Mouse (Mus musculus) limb, embryonic 15.5 days (tissue): ENCODE measurements at regions not wholly inside any gene's neighbourhood (a gene's known extent, or its start where the extent isn't known, plus 50 kb on each side); places are given as distances from the start of the nearest gene placed in this dataset.

Experiments
- ATAC-seq: fragments of 200-750 bp; cut with Nextera tagmentation; 2 replicates; pipeline ENCODE4 v1.8.0; 2017; ENCODE audit warnings: low read depth, moderate TSS enrichment; ENCODE audit not compliant: insufficient number of reproducible peaks, low FRiP score, low TSS enrichment
- H3K27ac ChIP-seq: fragments of 300-500 bp; sonication (generic); 2 replicates; pipeline ENCODE4 v1.5.1; 2015; ENCODE audit warnings: moderate library complexity, mild to moderate bottlenecking, inconsistent platforms
- H3K27me3 ChIP-seq: fragments of 300-500 bp; sonication (generic); 2 replicates; pipeline ENCODE4 v1.6.1; 2015; ENCODE audit warnings: inconsistent platforms
- H3K36me3 ChIP-seq: fragments of 300-500 bp; sonication (generic); 2 replicates; pipeline ENCODE4 v1.6.1; 2015; ENCODE audit warnings: inconsistent platforms
- H3K4me1 ChIP-seq: fragments of 300-500 bp; sonication (generic); 2 replicates; pipeline ENCODE4 v1.6.1; 2015; ENCODE audit warnings: inconsistent platforms
- H3K4me2 ChIP-seq: fragments of 300-500 bp; sonication (generic); 2 replicates; pipeline ENCODE4 v1.6.1; 2015; ENCODE audit warnings: mild to moderate bottlenecking, inconsistent platforms
- H3K4me3 ChIP-seq: fragments of 300-500 bp; sonication (generic); 2 replicates; pipeline ENCODE4 v1.5.1; 2015; ENCODE audit warnings: mild to moderate bottlenecking, inconsistent platforms
- H3K9ac ChIP-seq: fragments of 300-500 bp; sonication (generic); 2 replicates; pipeline ENCODE4 v1.6.1; 2015; ENCODE audit warnings: inconsistent platforms
- H3K9me3 ChIP-seq: fragments of 300-500 bp; sonication (generic); 2 replicates; pipeline ENCODE4 v1.6.1; 2016; ENCODE audit warnings: inconsistent platforms
- WGBS: fragments of 180-500 bp; shearing (Covaris S2); methylation state at CpG from one replicate; pipeline ENCODE4 v1.1.7; 2015; 5-methylcytosine and 5-hydroxymethylcytosine counted together

- no peak for ATAC-seq
- Histone ChIP-seq H3K27ac (no peak overlapping the region), H3K9ac (no peak overlapping the region), H3K9me3 (no peaks in the 10 kb centered on the region), H3K4me2 (no peak overlapping the region), H3K4me3 (no peak overlapping the region), H3K4me1 (no peaks in the 10 kb centered on the region; the same call in 1 of the 2 replicates), H3K36me3 (no peaks in the 10 kb centered on the region), H3K27me3 (no peaks in the 10 kb centered on the region)
- 16% methylated on average over 9 of the region's 9 CpGs for WGBS
These were observed 200.9 kb upstream of the Tll1 start for GRCm38 (mm10) chr8:64406775-64407490.

- Histone ChIP-seq H3K4me2 (no peak overlapping the region), H3K9me3 (no peaks in the 10 kb centered on the region), H3K4me3 (no peak overlapping the region), H3K4me1 (no peaks in the 10 kb centered on the region), H3K27me3 (no peaks in the 10 kb centered on the region), H3K27ac (no peak overlapping the region), H3K9ac (no peak overlapping the region), H3K36me3 (no peaks in the 10 kb centered on the region)
- 72% methylated on average over 3 of the region's 3 CpGs for WGBS
- ATAC-seq = no peak
These were observed 193.5 kb upstream of the Tll1 start for GRCm38 (mm10) chr8:64399554-64399953.

GRCm38 (mm10) chr8:64397876-64398275 lies 191.8 kb upstream of the Tll1 start:
- no peaks in the 10 kb centered on the region for H3K27me3 ChIP-seq
- H3K27ac ChIP-seq = no peak overlapping the region
- H3K9ac ChIP-seq = no peak overlapping the region
- no peaks in the 10 kb centered on the region for H3K4me1 ChIP-seq
- no peak for ATAC-seq
- 45% methylated on average over 4 of the region's 4 CpGs for WGBS
- no peak overlapping the region for H3K4me2 ChIP-seq
- no peak overlapping the region for H3K4me3 ChIP-seq
- no peaks in the 10 kb centered on the region for H3K36me3 ChIP-seq
- no peaks in the 10 kb centered on the region for H3K9me3 ChIP-seq

GRCm38 (mm10) chr8:64395816-64396215 lies 189.7 kb upstream of the Tll1 start:
- no peaks in the 10 kb centered on the region for H3K4me1 ChIP-seq
- H3K4me2 ChIP-seq = no peak overlapping the region
- no peak overlapping the region for H3K9ac ChIP-seq
- no peaks in the 10 kb centered on the region for H3K36me3 ChIP-seq
- H3K4me3 ChIP-seq = no peak overlapping the region
- H3K27me3 ChIP-seq = no peaks in the 10 kb centered on the region
- WGBS = 88% methylated on average over 5 of the region's 5 CpGs
- H3K27ac ChIP-seq = no peak overlapping the region
- no peak for ATAC-seq
- H3K9me3 ChIP-seq = no peaks in the 10 kb centered on the region

- 24% methylated on average over 5 of the region's 5 CpGs for WGBS
- no peaks in the 10 kb centered on the region for H3K27me3 ChIP-seq
- no peak overlapping the region for H3K4me3 ChIP-seq
- no peaks in the 10 kb centered on the region for H3K9me3 ChIP-seq
- no peak overlapping the region for H3K27ac ChIP-seq
- H3K4me2 ChIP-seq = no peak overlapping the region
- H3K36me3 ChIP-seq = no peaks in the 10 kb centered on the region
- no peak for ATAC-seq
- no peaks in the 10 kb centered on the region for H3K4me1 ChIP-seq
- no peak overlapping the region for H3K9ac ChIP-seq
These were observed 183.4 kb upstream of the Tll1 start for GRCm38 (mm10) chr8:64389488-64389887.

GRCm38 (mm10) chr8:64388299-64388698 lies 182.2 kb upstream of the Tll1 start:
- no peaks in the 10 kb centered on the region for H3K27me3 ChIP-seq
- no peak overlapping the region for H3K4me2 ChIP-seq
- H3K27ac ChIP-seq = no peak overlapping the region
- no peaks in the 10 kb centered on the region for H3K36me3 ChIP-seq
- ATAC-seq = no peak
- no peak overlapping the region for H3K9ac ChIP-seq
- no peak overlapping the region for H3K4me3 ChIP-seq
- H3K4me1 ChIP-seq = no peaks in the 10 kb centered on the region
- WGBS = 75% methylated on average over 2 of the region's 2 CpGs
- no peaks in the 10 kb centered on the region for H3K9me3 ChIP-seq

GRCm38 (mm10) chr8:64379732-64380349 lies 173.8 kb upstream of the Tll1 start:
- Histone ChIP-seq H3K4me1 (no peaks in the 10 kb centered on the region), H3K9ac (no peak overlapping the region), H3K27ac (no peak overlapping the region), H3K27me3 (no peaks in the 10 kb centered on the region), H3K9me3 (no peaks in the 10 kb centered on the region), H3K36me3 (no peaks in the 10 kb centered on the region), H3K4me3 (no peak overlapping the region), H3K4me2 (no peak overlapping the region)
- 58% methylated on average over 9 of the region's 9 CpGs for WGBS
- ATAC-seq = no peak

- no peaks in the 10 kb centered on the region for H3K36me3 ChIP-seq
- no peak overlapping the region for H3K9ac ChIP-seq
- H3K27ac ChIP-seq = no peak overlapping the region
- no peaks in the 10 kb centered on the region for H3K4me1 ChIP-seq
- no peak overlapping the region for H3K4me2 ChIP-seq
- H3K9me3 ChIP-seq = no peaks in the 10 kb centered on the region
- H3K27me3 ChIP-seq = no peaks in the 10 kb centered on the region
- ATAC-seq = no peak
- no peak overlapping the region for H3K4me3 ChIP-seq
- WGBS = 66% methylated on average over 2 of the region's 2 CpGs
These were observed 171.8 kb upstream of the Tll1 start for GRCm38 (mm10) chr8:64377830-64378229.

- no peaks in the 10 kb centered on the region for H3K9me3 ChIP-seq
- 83% methylated on average over 4 of the region's 4 CpGs for WGBS
- 0 out of 2 replicates have a peak, but pooled peaks cover 2% of the 10 kb centered on the region for H3K4me1 ChIP-seq
- no peaks in the 10 kb centered on the region for H3K36me3 ChIP-seq
- H3K4me2 ChIP-seq = no peak overlapping the region
- no peak overlapping the region for H3K4me3 ChIP-seq
- H3K27me3 ChIP-seq = no peaks in the 10 kb centered on the region
- H3K27ac ChIP-seq = no peak overlapping the region
- no peak overlapping the region for H3K9ac ChIP-seq
- ATAC-seq = no peak
These were observed 169.4 kb upstream of the Tll1 start for GRCm38 (mm10) chr8:64375509-64375908.

GRCm38 (mm10) chr8:64374980-64375379 lies 168.9 kb upstream of the Tll1 start:
- no peak for ATAC-seq
- H3K4me1 ChIP-seq = 0 out of 2 replicates have a peak, but pooled peaks cover 2% of the 10 kb centered on the region
- WGBS = 65% methylated on average over 5 of the region's 5 CpGs

GRCm38 (mm10) chr8:64369973-64370372 lies 163.9 kb upstream of the Tll1 start:
- H3K4me3 ChIP-seq = no peak overlapping the region
- no peak overlapping the region for H3K9ac ChIP-seq
- no peak overlapping the region for H3K27ac ChIP-seq
- H3K4me2 ChIP-seq = no peak overlapping the region
- no peaks in the 10 kb centered on the region for H3K36me3 ChIP-seq
- ATAC-seq = no peak
- no peaks in the 10 kb centered on the region for H3K27me3 ChIP-seq
- WGBS = 21% methylated on average over 6 of the region's 6 CpGs
- H3K9me3 ChIP-seq = no peaks in the 10 kb centered on the region
- H3K4me1 ChIP-seq = 0 out of 2 replicates have a peak, but pooled peaks cover 2% of the 10 kb centered on the region

More at GRCm38 (mm10) chr8:64374980-64375379, 168.9 kb upstream of the Tll1 start:
- H3K27me3 ChIP-seq = no peaks in the 10 kb centered on the region
- H3K9me3 ChIP-seq = no peaks in the 10 kb centered on the region
- H3K9ac ChIP-seq = no peak overlapping the region
- H3K27ac ChIP-seq = no peak overlapping the region
- no peak overlapping the region for H3K4me3 ChIP-seq
- no peaks in the 10 kb centered on the region for H3K36me3 ChIP-seq
- no peak overlapping the region for H3K4me2 ChIP-seq

- Histone ChIP-seq H3K27ac (no peak overlapping the region), H3K9me3 (no peaks in the 10 kb centered on the region), H3K27me3 (no peaks in the 10 kb centered on the region), H3K9ac (no peak overlapping the region), H3K4me1 (0 out of 2 replicates have a peak, but pooled peaks cover 2% of the 10 kb centered on the region), H3K4me3 (no peak overlapping the region), H3K36me3 (no peaks in the 10 kb centered on the region), H3K4me2 (no peak overlapping the region)
- 96% methylated on average over 4 of the region's 4 CpGs for WGBS
- no peak for ATAC-seq
These were observed 161.8 kb upstream of the Tll1 start for GRCm38 (mm10) chr8:64367906-64368305.
